8 mouse cellular contexts compared by ENCODE assay signal in the genomic region with DNA sequence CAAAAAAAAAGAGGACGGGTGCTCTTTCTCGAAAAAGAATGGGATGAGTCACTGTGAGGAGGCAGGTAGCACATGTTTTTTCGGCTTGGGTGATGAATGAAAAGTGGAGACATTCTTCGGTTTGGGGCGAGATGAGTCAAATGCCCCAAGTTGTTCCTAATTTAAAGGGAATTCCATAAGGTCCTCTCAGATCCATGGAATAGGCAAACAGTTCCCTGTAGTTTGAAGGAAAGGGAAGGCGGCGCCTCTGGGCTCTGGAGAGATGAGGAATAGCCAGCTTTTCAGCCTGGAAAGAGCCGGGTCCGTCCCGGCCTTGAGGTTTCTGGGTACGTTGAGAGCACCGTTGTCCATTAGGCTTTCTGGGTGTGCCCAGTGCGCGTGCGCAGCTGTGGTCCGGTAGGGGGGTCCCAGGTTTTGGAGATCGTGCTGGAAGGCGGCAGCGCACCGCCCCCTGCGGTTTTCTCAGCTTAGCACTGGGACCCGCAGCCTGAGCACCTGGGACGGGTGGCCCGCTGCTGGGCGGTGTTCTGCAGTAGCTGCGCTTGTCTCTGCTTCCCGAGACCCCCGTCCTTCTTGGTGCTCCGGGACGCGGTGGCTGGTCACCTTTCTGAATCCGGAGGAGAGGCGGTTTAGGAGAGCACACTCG. TPM values are rescaled to one million over a fixed set of nuclear protein-coding genes. Genes with fewer than 3 reads are reported as not detected.
A peak's percentile ranks its signal among the peaks of the same experiment; 100 is the strongest.
DNase-seq lines count a peak whose midpoint lies in the region; ATAC-seq and TF ChIP-seq lines count a peak whose summit lies in the region.

A gene (plus strand): TSS at position 394 of the 646 bp plus-strand sequence.

- H3K9me3 ChIP-seq in heart, embryonic 15.5 days (replicated peaks), result no peaks in the 10 kb centered on the region

- peak; percentile 13 to 27 for DNase-seq in CD8-positive naive resting alpha-beta T cell, adult 2 months (ENCODE audit: low read depth in 2 of 2, low spot score in 2 of 2)
- peak; percentile 82 for DNase-seq in NIH3T3 (ENCODE audit: low read depth)
- DNase-seq in embryo, embryonic 10.5 days (ENCODE audit: low spot score), result peak; percentile 89
- peak; percentile 31 to 49 for DNase-seq in layer of hippocampus, postnatal 14 days (ENCODE audit: low spot score in 2 of 2)
- DNase-seq in lung, postnatal 14 days, result peak; percentile 57
- no peak for DNase-seq in gastrocnemius, postnatal 36 days

- peak within 1 kb of the TSS; percentile 97 for H3K4me2 ChIP-seq in heart, embryonic 15.5 days

- H3K27ac ChIP-seq in heart, embryonic 15.5 days, result peak within 1 kb of the TSS; percentile 93
- H3K27ac ChIP-seq in small intestine, adult 2 months (ENCODE audit: insufficient read depth, low read depth, low read length), result peak within 1 kb of the TSS; percentile 55

- no peaks in the 10 kb centered on the region for H3K36me3 ChIP-seq in heart, embryonic 15.5 days
- no peaks in the 10 kb centered on the region for H3K36me3 ChIP-seq in small intestine, adult 2 months (ENCODE audit: control insufficient read depth, insufficient read depth, low read length)

- H3K27me3 ChIP-seq in heart, embryonic 15.5 days, result no peaks in the 10 kb centered on the region
- peaks cover 11% of the 10 kb centered on the region; the same call in 1 of the 2 replicates for H3K27me3 ChIP-seq in small intestine, adult 2 months (ENCODE audit: control insufficient read depth, insufficient read depth, low read length)

- under 1% methylated on average over 34 of the region's 34 CpGs for WGBS in heart, embryonic 15.5 days
- WGBS in small intestine, adult 2 months, result under 1% methylated on average over 34 of the region's 34 CpGs

- no peak for ATAC-seq in heart, embryonic 15.5 days (replicated peaks; ENCODE audit: insufficient number of reproducible peaks, insufficient read depth, low FRiP score, low read depth)

- H3K9ac ChIP-seq in heart, embryonic 15.5 days, result peak within 1 kb of the TSS; percentile 80

- TF ChIP-seq CTCF in small intestine, adult 2 months (IDR thresholded peaks at IDR 0.05; ENCODE audit: extremely low read depth, insufficient read length, insufficient replicate concordance, low read depth, low read length), result no peak

- no peak for TF ChIP-seq POLR2A in small intestine, adult 2 months (IDR thresholded peaks at IDR 0.05; ENCODE audit: low read depth, low read length)

- peaks cover 60% of the 10 kb centered on the region for H3K4me1 ChIP-seq in heart, embryonic 15.5 days (replicated peaks)
- peaks cover 22% of the 10 kb centered on the region for H3K4me1 ChIP-seq in small intestine, adult 2 months (ENCODE audit: control insufficient read depth, insufficient read depth, insufficient read length, low read length)

- intact Hi-C loops in gastrocnemius, postnatal 36 days (cut with DNase I), result no loop called here

- peak within 1 kb of the TSS; percentile 88 for H3K4me3 ChIP-seq in heart, embryonic 15.5 days
- H3K4me3 ChIP-seq in small intestine, adult 2 months (ENCODE audit: low read depth, low read length), result peak within 1 kb of the TSS; percentile 77

RNA-seq across cellular contexts. Expression of the gene that starts here (rescaled TPM):
- 0.94 and 2.0 TPM in 2 replicates for polyA plus RNA-seq in heart, embryonic 15.5 days (2015; fragmentation: Nextera tagmentation; extraction: Ambion mirVana)
- 10 to 100 TPM; 10.7 to 11.9 TPM for total RNA-seq in layer of hippocampus, postnatal 14 days (2021)
- 1.4 and 3.1 TPM in 2 replicates for polyA plus RNA-seq in small intestine, adult 2 months (2012; rRNA removed)
- under 1 TPM; 0.59 to 0.91 TPM for total RNA-seq in gastrocnemius, postnatal 36 days (2021)

Comparison
In these comparisons a context has a peak if more than half of its experiments do, and no peak if none do; other contexts are left out.
1. RNA of the gene that starts here (total RNA-seq): 10.7 to 11.9 TPM in layer of hippocampus, postnatal 14 days; 0.59 to 0.91 TPM in gastrocnemius, postnatal 36 days; every median in the first group is over 4 times any median in the second.
2. DNase-seq: peak in CD8-positive naive resting alpha-beta T cell, adult 2 months (2 of 2), NIH3T3 (single experiment), embryo, embryonic 10.5 days (single experiment), layer of hippocampus, postnatal 14 days (2 of 2) and lung, postnatal 14 days (single experiment); none in gastrocnemius, postnatal 36 days (0 of 2).